Mouse (Mus musculus) MEL (cell line): Measurements from ENCODE around the gene Mmp21. TPM values are rescaled to one million over a fixed set of nuclear protein-coding genes. Genes with fewer than 3 reads are reported as not detected.

Experiments
- DNase-seq: peaks from one replicate; pipeline ENCODE4 v3.0.0; 2011; ENCODE audit warnings: low read depth, low spot score
- H3K27ac ChIP-seq: 2 replicates; pipeline ENCODE4 v1.5.1; 2012; ENCODE audit warnings: low read depth, mild to moderate bottlenecking, control low read depth, low read length, moderate library complexity; ENCODE audit not compliant: control insufficient read depth
- H3K27me3 ChIP-seq, 2 experiments: fragments of 150-350 bp in 1 of 2; sonication (generic) in 1 of 2; 2 replicates each; pipeline ENCODE4 v1.6.1; 2012; ENCODE audit warnings: low read length in 2 of 2, mild to moderate bottlenecking in 2 of 2, improper control_type of control experiment in 1 of 2, moderate library complexity in 1 of 2; ENCODE audit not compliant: insufficient read depth in 2 of 2, control insufficient read depth in 1 of 2
- H3K36me3 ChIP-seq, 2 experiments: 2 replicates each; pipeline ENCODE4 v1.6.1; 2012 to 2014; ENCODE audit warnings: low read length in 2 of 2, improper control_type of control experiment in 1 of 2, inconsistent platforms in 1 of 2, mild to moderate bottlenecking in 1 of 2; ENCODE audit not compliant: insufficient read depth in 2 of 2, control insufficient read depth in 1 of 2
- H3K4me1 ChIP-seq, 2 experiments: fragments of 150-350 bp in 1 of 2; sonication (generic) in 1 of 2; 2 replicates each; pipeline ENCODE4 v1.6.1; 2012; ENCODE audit warnings: low read length in 2 of 2, improper control_type of control experiment in 1 of 2, mild to moderate bottlenecking in 1 of 2; ENCODE audit not compliant: insufficient read depth in 2 of 2, control insufficient read depth in 1 of 2
- H3K4me3 ChIP-seq, 2 experiments: fragments of 150-350 bp in 1 of 2; sonication (generic) in 1 of 2; 2 replicates each; pipeline ENCODE4 v1.5.1; 2012; ENCODE audit warnings: low read depth in 2 of 2, low read length in 2 of 2, mild to moderate bottlenecking in 2 of 2, moderate library complexity in 2 of 2, control low read depth in 1 of 2, improper control_type of control experiment in 1 of 2; ENCODE audit not compliant: control insufficient read depth in 1 of 2, insufficient read depth in 1 of 2
- H3K79me2 ChIP-seq: 2 replicates; pipeline ENCODE4 v1.6.1; 2012; ENCODE audit warnings: mild to moderate bottlenecking, low read length, moderate library complexity; ENCODE audit not compliant: control insufficient read depth, poor library complexity, insufficient read depth
- H3K9ac ChIP-seq: 2 replicates; pipeline ENCODE4 v1.6.1; 2012; ENCODE audit warnings: low read depth, mild to moderate bottlenecking, control low read depth, low read length, moderate library complexity; ENCODE audit not compliant: control insufficient read depth, poor library complexity, severe bottlenecking
- H3K9me3 ChIP-seq: fragments of 150-350 bp; sonication (generic); replicated peaks from 2 replicates; pipeline ENCODE4 v1.6.1; 2012; ENCODE audit warnings: mild to moderate bottlenecking, low read length, improper control_type of control experiment, moderate library complexity; ENCODE audit not compliant: insufficient read depth
- BHLHE40 ChIP-seq: IDR thresholded peaks from 2 replicates; pipeline ENCODE4 v1.6.1; 2012; ENCODE audit warnings: low read depth, mild to moderate bottlenecking, inconsistent platforms, low read length, improper control_type of control experiment, borderline replicate concordance
- CHD1 ChIP-seq: IDR thresholded peaks from 2 replicates; pipeline ENCODE4 v1.6.1; 2012; ENCODE audit warnings: low read depth, mild to moderate bottlenecking, inconsistent platforms, low read length, improper control_type of control experiment
- CHD2 ChIP-seq: IDR thresholded peaks from 2 replicates; pipeline ENCODE4 v1.6.1; 2011; ENCODE audit warnings: low read length, improper control_type of control experiment
- E2F4 ChIP-seq: IDR thresholded peaks from 2 replicates; pipeline ENCODE4 v1.6.1; 2011; ENCODE audit warnings: low read depth, low read length, improper control_type of control experiment, borderline replicate concordance
- ELF1 ChIP-seq: IDR thresholded peaks from 2 replicates; pipeline ENCODE4 v1.6.1; 2014; ENCODE audit warnings: low read depth, mild to moderate bottlenecking, inconsistent platforms, low read length, improper control_type of control experiment, moderate library complexity
- GABPA ChIP-seq: IDR thresholded peaks from 2 replicates; pipeline ENCODE4 v1.6.1; 2012; ENCODE audit warnings: low read depth, mild to moderate bottlenecking, inconsistent platforms, low read length, improper control_type of control experiment, moderate library complexity
- HCFC1 ChIP-seq: IDR thresholded peaks from 2 replicates; pipeline ENCODE4 v1.6.1; 2012; ENCODE audit warnings: low read depth, mild to moderate bottlenecking, inconsistent platforms, low read length, improper control_type of control experiment, moderate library complexity
- KAT2A ChIP-seq: conservative IDR thresholded peaks from 2 replicates; pipeline ENCODE4 v1.6.1; 2012; ENCODE audit warnings: low read depth, low read length, improper control_type of control experiment, inconsistent platforms
- MAFK ChIP-seq: IDR thresholded peaks from 2 replicates; pipeline ENCODE4 v1.6.1; 2011; ENCODE audit warnings: low read depth, mild to moderate bottlenecking, low read length, improper control_type of control experiment, borderline replicate concordance
- MAX ChIP-seq: IDR thresholded peaks from 2 replicates; pipeline ENCODE4 v1.6.1; 2011; ENCODE audit warnings: low read length, improper control_type of control experiment
- MAZ ChIP-seq: IDR thresholded peaks from 2 replicates; pipeline ENCODE4 v1.6.1; 2012; ENCODE audit warnings: low read depth, mild to moderate bottlenecking, inconsistent platforms, low read length, improper control_type of control experiment
- MEF2A ChIP-seq: IDR thresholded peaks from 2 replicates; pipeline ENCODE4 v1.6.1; 2014; ENCODE audit warnings: low read depth, mild to moderate bottlenecking, inconsistent platforms, low read length, improper control_type of control experiment; ENCODE audit not compliant: poor library complexity, insufficient replicate concordance, severe bottlenecking; ENCODE audit errors: extremely low read depth
- MXI1 ChIP-seq: IDR thresholded peaks from 2 replicates; pipeline ENCODE4 v1.6.1; 2011; ENCODE audit warnings: mild to moderate bottlenecking, low read depth, low read length, improper control_type of control experiment
- NELFE ChIP-seq: IDR thresholded peaks from 2 replicates; pipeline ENCODE4 v1.6.1; 2011; ENCODE audit warnings: low read depth, low read length, improper control_type of control experiment
- POLR2AphosphoS2 ChIP-seq: IDR thresholded peaks from 2 replicates; pipeline ENCODE4 v1.6.1; 2011; ENCODE audit warnings: low read length, improper control_type of control experiment
- RCOR1 ChIP-seq: IDR thresholded peaks from 2 replicates; pipeline ENCODE4 v1.6.1; 2012; ENCODE audit warnings: low read depth, mild to moderate bottlenecking, inconsistent platforms, low read length, improper control_type of control experiment
- TAL1 ChIP-seq: IDR thresholded peaks from 2 replicates; pipeline ENCODE4 v1.6.1; 2012; ENCODE audit warnings: mild to moderate bottlenecking, inconsistent platforms, low read length, moderate library complexity, mixed read lengths
- TBP ChIP-seq: IDR thresholded peaks from 2 replicates; pipeline ENCODE4 v1.8.0; 2011; ENCODE audit warnings: low read depth, low read length, improper control_type of control experiment
- USF2 ChIP-seq, 2 experiments: IDR thresholded peaks; 2 replicates each; pipeline ENCODE4 v1.6.1; 2011 to 2012; ENCODE audit warnings: improper control_type of control experiment in 2 of 2, low read length in 2 of 2, borderline replicate concordance in 1 of 2, inconsistent platforms in 1 of 2, low read depth in 1 of 2, mild to moderate bottlenecking in 1 of 2; ENCODE audit not compliant: insufficient read depth in 1 of 2
- ZC3H11A ChIP-seq: IDR thresholded peaks from 2 replicates; pipeline ENCODE4 v1.6.1; 2012; ENCODE audit warnings: low read depth, mild to moderate bottlenecking, inconsistent platforms, low read length, improper control_type of control experiment
- ZKSCAN1 ChIP-seq: IDR thresholded peaks from 2 replicates; pipeline ENCODE4 v1.6.1; 2012; ENCODE audit warnings: low read depth, mild to moderate bottlenecking, inconsistent platforms, low read length, improper control_type of control experiment, moderate library complexity
- ZNF384 ChIP-seq: IDR thresholded peaks from 2 replicates; pipeline ENCODE4 v1.6.1; 2012; ENCODE audit warnings: low read depth, mild to moderate bottlenecking, inconsistent platforms, low read length, improper control_type of control experiment
- polyA plus RNA-seq, 2 experiments: library from polyadenylated mRNA; stranded (reverse) in 1 of 2; unstranded in 1 of 2; fragments of >175 nt in 1 of 2; fragments of >200 nt in 1 of 2; gene quantifications; 2 replicates each; pipeline versions ENCODE4 v1.2.1 to v1.2.4; 2012; ENCODE audit warnings: low replicate concordance in 2 of 2, low read depth in 1 of 2; ENCODE audit not compliant: insufficient read length in 2 of 2, insufficient read depth in 1 of 2, missing spikeins in 1 of 2
- total RNA-seq: library from RNA; depleted of rRNA; stranded (reverse); fragments of 300-350 nt; gene quantifications from 2 replicates; pipeline ENCODE4 v1.2.3, GENCODE M21; 2012

Gene Mmp21
- total and polyA plus RNA-seq, 3 experiments = not detected

DNA sequence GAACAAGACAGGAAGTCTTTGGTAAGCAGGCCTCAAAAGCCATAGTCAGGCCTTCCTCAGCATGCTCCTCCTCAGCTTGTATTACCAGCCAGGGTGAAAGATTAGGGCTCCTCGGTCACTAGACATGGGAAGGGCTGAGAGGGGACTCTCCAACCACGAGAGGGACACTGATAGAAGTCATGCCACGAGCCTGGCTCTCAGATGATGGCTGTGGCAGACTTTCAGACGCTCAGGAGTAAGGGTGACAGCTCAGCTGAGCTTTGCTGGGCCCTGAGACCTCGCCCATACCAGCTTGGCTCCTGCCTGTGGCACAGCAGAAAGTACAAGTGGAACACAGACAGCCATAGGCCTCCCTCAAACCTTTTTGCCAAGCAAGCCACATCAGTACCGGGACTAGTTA lies 47.2 kb upstream of the Mmp21 start (continued):
- no peak for TF ChIP-seq E2F4
- TF ChIP-seq CHD2 = no peak

DNA sequence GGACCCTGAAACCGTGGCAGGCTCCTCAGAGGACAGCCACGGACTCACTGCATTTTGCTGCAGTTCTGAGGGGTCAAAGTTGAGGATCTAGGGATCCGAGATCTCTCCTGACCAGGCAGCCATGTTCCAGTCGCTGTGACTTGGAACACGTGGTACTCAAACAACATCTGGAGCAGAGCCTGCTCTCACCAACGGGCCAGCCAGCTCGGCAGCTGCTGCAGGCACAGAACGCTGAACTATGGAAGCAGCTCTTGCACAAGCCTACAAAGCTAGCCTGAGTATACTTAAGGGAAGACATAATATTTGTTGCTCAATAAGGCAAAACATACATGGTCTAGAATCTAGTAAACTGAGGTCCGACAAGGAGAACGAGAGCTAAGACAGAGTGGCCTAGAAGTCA lies 45.7 kb upstream of the Mmp21 start:
- no peak for TF ChIP-seq HCFC1
- TF ChIP-seq POLR2AphosphoS2 = no peak
- TF ChIP-seq GABPA = no peak
- no peak for TF ChIP-seq ZKSCAN1
- no peak for TF ChIP-seq BHLHE40
- no peak for TF ChIP-seq ELF1
- no peak for TF ChIP-seq MAZ
- no peak for TF ChIP-seq KAT2A
- no peak for TF ChIP-seq CHD2
- TF ChIP-seq RCOR1 = no peak
- no peak for TF ChIP-seq CHD1
- TF ChIP-seq MXI1 = no peak
- no peak for TF ChIP-seq MAFK
- no peak for TF ChIP-seq NELFE
- no peak for TF ChIP-seq ZNF384
- TF ChIP-seq, all 39 proteins: peak for 0
- Histone ChIP-seq H3K27ac (no peak overlapping the region), H3K36me3 (no peaks in the 10 kb centered on the region), H3K4me1 (no peaks in the 10 kb centered on the region), H3K79me2 (no peaks in the 10 kb centered on the region), H3K27me3 (no peaks in the 10 kb centered on the region), H3K9ac (no peak overlapping the region), H3K9me3 (no peaks in the 10 kb centered on the region), H3K4me3 (no peak overlapping the region)
- no peak for DNase-seq

DNA sequence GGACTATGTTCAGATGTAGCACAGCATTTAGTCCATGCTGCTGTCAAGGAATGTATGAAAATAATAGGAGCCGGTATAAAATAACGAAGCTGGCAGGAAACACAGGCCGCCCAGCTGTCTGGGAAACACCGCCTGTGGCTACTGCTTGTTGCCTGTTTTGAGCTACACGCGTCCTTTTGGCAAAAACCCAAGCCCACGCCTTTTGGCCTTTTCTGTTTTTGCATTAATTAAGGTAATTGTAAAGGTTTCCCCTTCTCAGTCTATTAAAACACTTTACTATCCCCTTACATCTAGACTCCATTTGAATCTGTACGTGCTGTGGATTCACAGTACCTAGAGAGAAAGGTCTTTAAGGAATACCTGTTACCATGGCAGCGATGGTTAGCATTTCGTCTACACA lies 45.0 kb upstream of the Mmp21 start:
- H3K27ac ChIP-seq = no peak overlapping the region
- no peaks in the 10 kb centered on the region for H3K4me1 ChIP-seq
- no peaks in the 10 kb centered on the region for H3K9me3 ChIP-seq
- no peaks in the 10 kb centered on the region for H3K79me2 ChIP-seq
- DNase-seq = no peak
- no peak for TF ChIP-seq ZC3H11A
- TF ChIP-seq USF2 (IDR thresholded peaks at IDR 0.05; ENCODE audit: borderline replicate concordance in 1 of 2, insufficient read depth in 1 of 2, low read depth in 1 of 2, low read length in 2 of 2) = no peak
- no peak for TF ChIP-seq MEF2A
- no peak for TF ChIP-seq ZNF384
- no peak for TF ChIP-seq ZKSCAN1
- no peak for TF ChIP-seq MAX
- TF ChIP-seq TAL1 = no peak
- no peak for TF ChIP-seq MAFK
- TF ChIP-seq TBP = no peak
- H3K9ac ChIP-seq = no peak overlapping the region
- no peaks in the 10 kb centered on the region; a peak in 1 of 4 replicates for H3K36me3 ChIP-seq
- no peak overlapping the region for H3K4me3 ChIP-seq
- H3K27me3 ChIP-seq = no peaks in the 10 kb centered on the region
